Mouse (Mus musculus): ENCODE data around the gene Irak1. TPM values are rescaled to one million over a fixed set of nuclear protein-coding genes. Genes with fewer than 3 reads are reported as not detected.
A peak's percentile ranks its signal among the peaks of the same experiment; 100 is the strongest.

Gene Irak1
- total and polyA plus RNA-seq, 3 experiments: 25.3 to 77.8 (median 38.8) TPM

DNA sequence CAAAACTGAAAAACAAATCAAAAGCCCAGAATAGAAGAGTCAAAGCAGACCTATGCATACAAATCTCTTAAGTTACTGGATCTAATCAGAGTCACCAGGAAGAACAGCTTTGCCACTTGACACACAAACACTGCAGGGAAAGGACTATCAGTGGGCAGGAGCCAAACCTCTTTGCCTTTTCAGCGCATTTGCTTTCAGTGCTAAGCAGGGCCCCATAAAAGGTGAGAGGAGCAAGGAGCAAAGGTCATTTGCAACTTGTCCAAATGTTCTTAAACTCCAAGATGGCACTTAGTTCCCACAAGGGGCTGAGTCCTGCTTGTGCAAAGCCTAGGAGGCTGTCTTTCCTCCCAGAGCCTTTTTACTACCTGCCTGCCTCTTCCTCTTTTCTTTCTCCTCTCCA, 6.3 kb upstream of the Irak1 start:
- H3K27ac ChIP-seq (ENCODE audit: insufficient read depth, low read depth): no peak overlapping the region
- no peak overlapping the region for H3K9ac ChIP-seq (ENCODE audit: insufficient read depth, low read depth)
- no peak for DNase-seq (ENCODE audit: extremely low read depth)
- H3K79me2 ChIP-seq (replicated peaks; ENCODE audit: control insufficient read depth, extremely low read depth, insufficient read depth, poor library complexity, severe bottlenecking): no peaks in the 10 kb centered on the region
- H3K4me3 ChIP-seq (replicated peaks in 1 of 3; ENCODE audit: low read depth in 2 of 3, low read length in 2 of 3, poor library complexity in 1 of 3): no peak overlapping the region
- H3K9me3 ChIP-seq (replicated peaks; ENCODE audit: low read length): no peaks in the 10 kb centered on the region
- TF ChIP-seq RCOR1 (conservative IDR thresholded peaks at IDR 0.05; ENCODE audit: low read depth, low read length) (no peak), ZKSCAN1 (IDR thresholded peaks at IDR 0.05; ENCODE audit: borderline replicate concordance, low read depth, low read length) (no peak), BHLHE40 (IDR thresholded peaks at IDR 0.05; ENCODE audit: low read depth, low read length) (no peak), NRF1 (IDR thresholded peaks at IDR 0.05; ENCODE audit: low read depth, low read length) (no peak), MXI1 (IDR thresholded peaks at IDR 0.05; ENCODE audit: low read depth, low read length) (no peak), KAT2A (IDR thresholded peaks at IDR 0.05; ENCODE audit: insufficient replicate concordance, low read length) (no peak), MAZ (IDR thresholded peaks at IDR 0.05; ENCODE audit: low read depth, low read length) (no peak), ZC3H11A (IDR thresholded peaks at IDR 0.05; ENCODE audit: low read depth, low read length) (no peak), POLR2A (IDR thresholded peaks at IDR 0.05; ENCODE audit: low read depth, low read length) (no peak), MYC (IDR thresholded peaks at IDR 0.05; ENCODE audit: low read depth, low read length) (no peak), MAFK (IDR thresholded peaks at IDR 0.05; ENCODE audit: insufficient replicate concordance, low read length) (no peak), CHD1 (IDR thresholded peaks at IDR 0.05; ENCODE audit: low read depth, low read length) (no peak), GABPA (IDR thresholded peaks at IDR 0.05; ENCODE audit: insufficient replicate concordance, low read depth, low read length) (no peak), SMC3 (IDR thresholded peaks at IDR 0.05; ENCODE audit: low read depth, low read length) (no peak), ZMIZ1 (IDR thresholded peaks at IDR 0.05; ENCODE audit: low read depth, low read length) (no peak), JUN (IDR thresholded peaks at IDR 0.05; ENCODE audit: insufficient read depth, low read depth, low read length) (no peak), USF2 (conservative IDR thresholded peaks at IDR 0.05; ENCODE audit: low read depth, low read length) (no peak), CHD2 (IDR thresholded peaks at IDR 0.05; ENCODE audit: low read length) (no peak)
- no peaks in the 10 kb centered on the region for H3K27me3 ChIP-seq (replicated peaks)
- dilution Hi-C loops (cut with MboI; ENCODE audit: extremely low pct_ligation_motif_present, extremely low pct_unique_long_range_greater_than_20kb, low sequenced_read_pairs) (no loop called here), in situ Hi-C loops (cut with MboI; ENCODE audit: low pct_ligation_motif_present, low pct_unique_long_range_greater_than_20kb, low sequenced_read_pairs) (no loop called here)
- no peaks in the 10 kb centered on the region for H3K4me1 ChIP-seq (ENCODE audit: control insufficient read depth in 1 of 2, insufficient read depth in 2 of 2)
- no peak overlapping the region for H3K4me2 ChIP-seq (ENCODE audit: insufficient read depth, low read depth, poor library complexity, severe bottlenecking)
- H3K36me3 ChIP-seq (replicated peaks in 1 of 2; ENCODE audit: control insufficient read depth in 1 of 2, insufficient read depth in 1 of 2, low read length in 1 of 2): peaks cover 8 to 42% of the 10 kb centered on the region in 2 experiments

DNA sequence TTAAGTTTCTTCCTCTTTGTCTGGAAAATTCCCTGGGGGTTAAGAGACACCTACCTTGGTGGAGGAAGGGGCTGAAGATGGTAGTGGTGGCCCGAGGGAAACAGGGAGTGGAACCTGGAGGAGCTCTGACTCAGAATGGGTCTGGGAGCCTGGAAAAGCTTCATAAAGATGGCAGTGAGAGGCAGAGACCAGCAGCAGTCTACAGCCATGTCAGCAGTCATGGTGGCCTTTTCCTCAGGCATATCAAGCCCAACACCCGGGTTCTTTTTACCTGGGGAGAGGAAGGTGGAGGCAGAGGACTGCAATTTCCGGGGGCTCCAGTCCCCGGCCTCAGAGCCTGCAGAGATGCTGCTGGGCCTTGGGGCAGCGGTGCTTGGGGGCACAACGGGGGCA, 927 bp downstream of the Irak1 start:
- H3K36me3 ChIP-seq (replicated peaks in 1 of 2; ENCODE audit: control insufficient read depth in 1 of 2, insufficient read depth in 1 of 2, low read length in 1 of 2): peaks cover 37 to 43% of the 10 kb centered on the region in 2 experiments
- peak overlapping the region; percentile 73 to 99 (median 75) for H3K4me3 ChIP-seq (replicated peaks in 1 of 3; ENCODE audit: low read depth in 2 of 3, low read length in 2 of 3, poor library complexity in 1 of 3)
- H3K9me3 ChIP-seq (replicated peaks; ENCODE audit: low read length): no peaks in the 10 kb centered on the region
- H3K27ac ChIP-seq (ENCODE audit: insufficient read depth, low read depth): no peak overlapping the region
- peak; percentile 10 for DNase-seq (ENCODE audit: extremely low read depth)
- TF ChIP-seq KAT2A (IDR thresholded peaks at IDR 0.05; ENCODE audit: insufficient replicate concordance, low read length): no peak
- TF ChIP-seq SIN3A (IDR thresholded peaks at IDR 0.05; ENCODE audit: low read length): no peak
- no peak for TF ChIP-seq ZMIZ1 (IDR thresholded peaks at IDR 0.05; ENCODE audit: low read depth, low read length)
- TF ChIP-seq POLR2AphosphoS2 (IDR thresholded peaks at IDR 0.05; ENCODE audit: low read depth, low read length): no peak
- TF ChIP-seq RCOR1 (conservative IDR thresholded peaks at IDR 0.05; ENCODE audit: low read depth, low read length): no peak
- no peak for TF ChIP-seq POLR2A (IDR thresholded peaks at IDR 0.05; ENCODE audit: low read depth, low read length)
- TF ChIP-seq ZC3H11A (IDR thresholded peaks at IDR 0.05; ENCODE audit: low read depth, low read length): no peak
- no peak for TF ChIP-seq RAD21 (IDR thresholded peaks at IDR 0.05; ENCODE audit: low read depth, low read length)
- TF ChIP-seq IRF4 (IDR thresholded peaks at IDR 0.05; ENCODE audit: low read depth, low read length): no peak
- no peak for TF ChIP-seq NRF1 (IDR thresholded peaks at IDR 0.05; ENCODE audit: low read depth, low read length)
- no peak for TF ChIP-seq USF1 (IDR thresholded peaks at IDR 0.05; ENCODE audit: low read depth, low read length)
- TF ChIP-seq EP300 (IDR thresholded peaks at IDR 0.05; ENCODE audit: low read length): no peak
- no peak for TF ChIP-seq ETS1 (conservative IDR thresholded peaks at IDR 0.05; ENCODE audit: low read depth, low read length)
- no peak for TF ChIP-seq JUND (conservative IDR thresholded peaks at IDR 0.05; ENCODE audit: low read depth, low read length)
- TF ChIP-seq CTCF (conservative IDR thresholded peaks at IDR 0.05 in 1 of 2, IDR thresholded peaks at IDR 0.05 in 1 of 2; ENCODE audit: low read depth in 2 of 2, low read length in 2 of 2): no peak
- no peak for TF ChIP-seq CHD1 (IDR thresholded peaks at IDR 0.05; ENCODE audit: low read depth, low read length)
- peak overlapping the region; percentile 57 for H3K4me2 ChIP-seq (ENCODE audit: insufficient read depth, low read depth, poor library complexity, severe bottlenecking)
- H3K9ac ChIP-seq (ENCODE audit: insufficient read depth, low read depth): peak overlapping the region; percentile 98
- dilution Hi-C loops (cut with MboI; ENCODE audit: extremely low pct_ligation_motif_present, extremely low pct_unique_long_range_greater_than_20kb, low sequenced_read_pairs): no loop called here
- H3K79me2 ChIP-seq (replicated peaks; ENCODE audit: control insufficient read depth, extremely low read depth, insufficient read depth, poor library complexity, severe bottlenecking): peaks cover 6% of the 10 kb centered on the region; the same call in 1 of the 2 replicates
- no peaks in the 10 kb centered on the region for H3K27me3 ChIP-seq (replicated peaks)
- in situ Hi-C loops (cut with MboI; ENCODE audit: low pct_ligation_motif_present, low pct_unique_long_range_greater_than_20kb, low sequenced_read_pairs): no loop called here
- H3K4me1 ChIP-seq (ENCODE audit: control insufficient read depth in 1 of 2, insufficient read depth in 2 of 2): peaks cover 0 to 23% of the 10 kb centered on the region in 2 experiments; a peak in 2 of 4 replicates
